Mouse (Mus musculus): ENCODE measurements around the gene Pdxk. TPM values are rescaled to one million over a fixed set of nuclear protein-coding genes. Genes with fewer than 3 reads are reported as not detected.
A peak's percentile ranks its signal among the peaks of the same experiment; 100 is the strongest.

Pdxk gene
- total RNA-seq, 1 experiment from 2014 or later = 16.7 TPM

- ATAC-seq (replicated peaks; ENCODE audit: low read depth, poor library complexity, severe bottlenecking) = no peak
These were observed 3.0 kb downstream of the Pdxk start for GRCm38 (mm10) chr10:78461767-78462166.

- no peak for ATAC-seq (replicated peaks; ENCODE audit: low read depth, poor library complexity, severe bottlenecking)
These were observed 4.3 kb downstream of the Pdxk start for GRCm38 (mm10) chr10:78460463-78460862.

GRCm38 (mm10) chr10:78458348-78459111 lies 6.2 kb downstream of the Pdxk start:
- peak; percentile 28 for ATAC-seq (replicated peaks; ENCODE audit: low read depth, poor library complexity, severe bottlenecking)

- ATAC-seq (replicated peaks; ENCODE audit: low read depth, poor library complexity, severe bottlenecking) = peak; percentile 88
These were observed 7.1 kb downstream of the Pdxk start for GRCm38 (mm10) chr10:78457495-78458347.

- no peak for ATAC-seq (replicated peaks; ENCODE audit: low read depth, poor library complexity, severe bottlenecking)
These were observed 8.1 kb downstream of the Pdxk start for GRCm38 (mm10) chr10:78456696-78457095.

GRCm38 (mm10) chr10:78452641-78453040 lies 12.1 kb downstream of the Pdxk start:
- no peak for ATAC-seq (replicated peaks; ENCODE audit: low read depth, poor library complexity, severe bottlenecking)

GRCm38 (mm10) chr10:78450761-78451160 lies 14.0 kb downstream of the Pdxk start:
- no peak for ATAC-seq (replicated peaks; ENCODE audit: low read depth, poor library complexity, severe bottlenecking)

GRCm38 (mm10) chr10:78447396-78447795 lies 17.4 kb downstream of the Pdxk start:
- ATAC-seq (replicated peaks; ENCODE audit: low read depth, poor library complexity, severe bottlenecking) = no peak

- ATAC-seq (replicated peaks; ENCODE audit: low read depth, poor library complexity, severe bottlenecking) = no peak
These were observed 18.6 kb downstream of the Pdxk start for GRCm38 (mm10) chr10:78446195-78446594.

- ATAC-seq (replicated peaks; ENCODE audit: low read depth, poor library complexity, severe bottlenecking) = no peak
These were observed 22.5 kb downstream of the Pdxk start for GRCm38 (mm10) chr10:78442292-78442691.

- ATAC-seq (replicated peaks; ENCODE audit: low read depth, poor library complexity, severe bottlenecking) = no peak
These were observed 23.2 kb downstream of the Pdxk start for GRCm38 (mm10) chr10:78441606-78442005.

- ATAC-seq (replicated peaks; ENCODE audit: low read depth, poor library complexity, severe bottlenecking) = peak; percentile 45; the same call in 1 of the 2 replicates
These were observed 24.0 kb downstream of the Pdxk start for GRCm38 (mm10) chr10:78440812-78441211.

- ATAC-seq (replicated peaks; ENCODE audit: low read depth, poor library complexity, severe bottlenecking) = no peak
These were observed 24.8 kb downstream of the Pdxk start for GRCm38 (mm10) chr10:78439990-78440389.

- ATAC-seq (replicated peaks; ENCODE audit: low read depth, poor library complexity, severe bottlenecking) = 0 out of 2 replicates have a peak, but pooled peaks have one; percentile 30
These were observed 25.2 kb downstream of the Pdxk start for GRCm38 (mm10) chr10:78439550-78439949.

- ATAC-seq (replicated peaks; ENCODE audit: low read depth, poor library complexity, severe bottlenecking) = peak; percentile 62
These were observed 26.7 kb downstream of the Pdxk start for GRCm38 (mm10) chr10:78438094-78438493.

GRCm38 (mm10) chr10:78432853-78433252 lies 31.9 kb downstream of the Pdxk start:
- ATAC-seq (replicated peaks; ENCODE audit: low read depth, poor library complexity, severe bottlenecking) = no peak

- no peak for ATAC-seq (replicated peaks; ENCODE audit: low read depth, poor library complexity, severe bottlenecking)
These were observed 35.0 kb downstream of the Pdxk start for GRCm38 (mm10) chr10:78429776-78430175.

- ATAC-seq (replicated peaks; ENCODE audit: low read depth, poor library complexity, severe bottlenecking) = no peak
These were observed 35.6 kb downstream of the Pdxk start for GRCm38 (mm10) chr10:78429180-78429579.

GRCm38 (mm10) chr10:78428070-78428469 lies 36.7 kb downstream of the Pdxk start:
- ATAC-seq (replicated peaks; ENCODE audit: low read depth, poor library complexity, severe bottlenecking) = no peak

- peak; percentile 30; the same call in 1 of the 2 replicates for ATAC-seq (replicated peaks; ENCODE audit: low read depth, poor library complexity, severe bottlenecking)
These were observed 38.5 kb downstream of the Pdxk start for GRCm38 (mm10) chr10:78426117-78426735.
